Mouse (Mus musculus) midbrain, embryonic 12.5 days (tissue): ENCODE results near the gene Pram1. TPM values are rescaled to one million over a fixed set of nuclear protein-coding genes. Genes with fewer than 3 reads are reported as not detected.
A peak's percentile ranks its signal among the peaks of the same experiment; 100 is the strongest.

Experiments
- ATAC-seq: fragments of 200-750 bp; cut with Nextera tagmentation; 2 replicates; pipeline ENCODE4 v1.8.0; 2017; ENCODE audit warnings: low read depth, moderate TSS enrichment, moderate library complexity; ENCODE audit not compliant: low FRiP score
- H3K27ac ChIP-seq: fragments of 300-500 bp; sonication (generic); replicated peaks from 2 replicates; pipeline ENCODE4 v1.5.1; 2016; ENCODE audit warnings: mild to moderate bottlenecking
- H3K27me3 ChIP-seq: fragments of 300-500 bp; sonication (generic); 2 replicates; pipeline ENCODE4 v1.6.1; 2016; ENCODE audit warnings: mild to moderate bottlenecking
- H3K36me3 ChIP-seq: fragments of 300-500 bp; sonication (generic); 2 replicates; pipeline ENCODE4 v1.6.1; 2016
- H3K4me1 ChIP-seq: fragments of 300-500 bp; sonication (generic); 2 replicates; pipeline ENCODE4 v1.6.1; 2016
- H3K4me2 ChIP-seq: fragments of 300-500 bp; sonication (generic); replicated peaks from 2 replicates; pipeline ENCODE4 v1.6.1; 2016; ENCODE audit warnings: mild to moderate bottlenecking, moderate library complexity
- H3K4me3 ChIP-seq: fragments of 300-500 bp; sonication (generic); 2 replicates; pipeline ENCODE4 v1.5.1; 2016; ENCODE audit warnings: mild to moderate bottlenecking
- H3K9ac ChIP-seq: fragments of 300-500 bp; sonication (generic); replicated peaks from 2 replicates; pipeline ENCODE4 v1.6.1; 2016; ENCODE audit warnings: mild to moderate bottlenecking, moderate library complexity
- H3K9me3 ChIP-seq: fragments of 300-500 bp; sonication (generic); 2 replicates; pipeline ENCODE4 v1.6.1; 2016; ENCODE audit warnings: mild to moderate bottlenecking
- WGBS: fragments of 180-500 bp; shearing (Covaris S2); methylation state at CpG from one replicate; pipeline ENCODE4 v1.1.7; 2016; 5-methylcytosine and 5-hydroxymethylcytosine counted together
- polyA plus RNA-seq: library from polyadenylated mRNA; unstranded; fragments of >200 nt; fragmentation: Nextera tagmentation; extraction: Ambion mirVana; gene quantifications from 2 replicates; pipeline ENCODE4 v1.2.1, GENCODE M21; 2016

Pram1 gene
- polyA plus RNA-seq, 1 experiment from 2014 or later: 0.63 TPM

DNA sequence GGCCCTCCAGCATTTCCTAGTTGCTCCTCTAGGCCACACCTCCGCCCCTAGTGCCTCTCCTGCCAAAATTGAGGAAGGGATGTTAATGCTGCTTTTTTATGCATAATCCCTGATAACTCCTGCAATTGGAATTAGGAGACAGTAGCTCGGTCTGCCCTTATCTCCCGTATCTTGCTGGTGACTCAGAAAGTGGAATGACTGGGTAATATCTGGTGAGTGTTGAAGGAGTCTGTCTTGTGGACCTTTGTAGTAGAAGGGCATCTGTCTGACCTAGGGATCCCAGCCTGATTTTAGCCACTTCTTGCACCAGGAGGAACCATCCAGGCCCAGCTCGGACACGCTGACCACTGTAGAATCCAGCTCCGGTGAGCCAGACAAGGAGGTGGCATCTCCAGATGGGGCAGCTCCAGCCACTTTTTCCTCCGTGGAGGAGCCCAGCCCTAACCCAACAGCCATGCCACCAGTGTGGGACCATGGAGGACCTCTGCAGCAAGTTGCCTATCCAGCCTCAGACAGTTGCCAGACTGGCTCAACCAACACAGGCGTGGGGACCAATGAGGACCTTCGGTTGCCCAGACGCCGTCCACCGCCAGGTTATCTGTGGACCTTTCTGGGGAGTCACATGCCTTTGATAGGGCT lies 8.2 kb upstream of the Pram1 start:
- no peaks in the 10 kb centered on the region for H3K27me3 ChIP-seq
- peaks cover 25% of the 10 kb centered on the region for H3K36me3 ChIP-seq
- H3K27ac ChIP-seq: peak overlapping the region; percentile 94
- H3K9ac ChIP-seq: peak overlapping the region; percentile 75
- no peaks in the 10 kb centered on the region for H3K9me3 ChIP-seq
- H3K4me3 ChIP-seq: peak overlapping the region; percentile 60
- 75% methylated on average over 12 of the region's 12 CpGs for WGBS
- peaks cover 23% of the 10 kb centered on the region for H3K4me1 ChIP-seq
- peak; percentile 10 for ATAC-seq
- peak overlapping the region; percentile 73 for H3K4me2 ChIP-seq

DNA sequence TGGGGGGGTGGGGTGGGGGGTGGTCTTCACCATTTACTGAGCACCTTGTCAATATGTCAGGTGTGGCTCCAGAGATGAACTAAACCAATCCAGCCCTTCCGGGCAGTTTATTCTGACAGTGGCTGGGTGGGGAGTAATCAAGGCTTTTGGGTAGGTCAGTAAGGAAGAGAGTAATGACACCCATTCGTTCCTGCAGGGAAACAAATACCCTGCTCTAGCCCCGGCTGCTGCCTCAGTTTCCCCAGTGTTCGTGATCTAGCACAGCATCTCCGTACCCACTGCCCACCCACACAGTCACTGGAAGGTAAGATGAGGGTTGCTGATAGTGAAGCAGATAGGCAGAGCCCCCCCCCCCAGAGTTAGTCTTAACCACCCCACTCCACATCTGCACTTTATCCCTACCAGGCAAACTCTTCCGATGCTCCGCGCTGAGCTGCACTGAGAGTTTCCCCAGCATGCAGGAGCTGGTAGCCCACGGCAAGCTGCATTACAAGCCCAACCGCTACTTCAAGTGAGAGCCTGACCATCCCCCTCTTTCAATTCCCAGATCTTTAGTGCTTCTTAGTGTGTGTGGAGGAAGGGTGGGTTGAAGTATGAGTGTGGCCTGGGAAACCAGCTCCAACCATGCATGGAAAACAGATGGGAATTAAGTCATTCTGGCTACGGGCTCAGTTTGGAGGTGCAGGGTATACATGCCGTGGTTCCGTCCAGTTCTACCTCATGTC lies 7.5 kb upstream of the Pram1 start:
- Histone ChIP-seq H3K9ac (no peak overlapping the region), H3K9me3 (no peaks in the 10 kb centered on the region), H3K27ac (no peak overlapping the region), H3K4me3 (peak overlapping the region; percentile 60), H3K27me3 (no peaks in the 10 kb centered on the region), H3K36me3 (peaks cover 25% of the 10 kb centered on the region), H3K4me1 (peaks cover 23% of the 10 kb centered on the region), H3K4me2 (peak overlapping the region; percentile 73)
- 82% methylated on average over 13 of the region's 13 CpGs for WGBS
- no peak for ATAC-seq

DNA sequence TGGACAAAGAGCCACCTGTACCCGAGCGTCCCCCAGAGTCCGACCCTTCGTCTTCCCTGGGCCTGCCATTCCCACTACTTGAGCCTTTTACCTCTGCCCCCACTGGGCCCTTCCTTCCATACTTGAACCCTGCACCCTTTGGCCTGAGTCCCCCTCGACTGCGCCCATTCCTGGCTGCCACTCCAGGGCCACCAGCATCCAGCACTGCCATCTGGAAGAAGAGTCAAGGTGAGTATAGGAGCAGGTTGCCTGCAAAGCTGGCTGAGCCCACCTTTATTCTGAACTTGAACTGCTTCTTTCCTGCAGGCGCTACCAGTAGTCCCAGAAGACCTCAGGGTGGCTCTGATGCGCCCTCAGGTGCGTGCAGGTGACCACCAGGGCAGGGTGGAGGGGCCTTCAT lies 6.6 kb upstream of the Pram1 start:
- H3K9me3 ChIP-seq: no peaks in the 10 kb centered on the region
- no peak overlapping the region for H3K4me3 ChIP-seq
- WGBS: 96% methylated on average over 9 of the region's 9 CpGs
- H3K27ac ChIP-seq: no peak overlapping the region
- H3K27me3 ChIP-seq: no peaks in the 10 kb centered on the region
- no peak overlapping the region for H3K4me2 ChIP-seq
- no peak for ATAC-seq
- peaks cover 23% of the 10 kb centered on the region for H3K4me1 ChIP-seq
- no peak overlapping the region for H3K9ac ChIP-seq
- H3K36me3 ChIP-seq: peaks cover 25% of the 10 kb centered on the region

DNA sequence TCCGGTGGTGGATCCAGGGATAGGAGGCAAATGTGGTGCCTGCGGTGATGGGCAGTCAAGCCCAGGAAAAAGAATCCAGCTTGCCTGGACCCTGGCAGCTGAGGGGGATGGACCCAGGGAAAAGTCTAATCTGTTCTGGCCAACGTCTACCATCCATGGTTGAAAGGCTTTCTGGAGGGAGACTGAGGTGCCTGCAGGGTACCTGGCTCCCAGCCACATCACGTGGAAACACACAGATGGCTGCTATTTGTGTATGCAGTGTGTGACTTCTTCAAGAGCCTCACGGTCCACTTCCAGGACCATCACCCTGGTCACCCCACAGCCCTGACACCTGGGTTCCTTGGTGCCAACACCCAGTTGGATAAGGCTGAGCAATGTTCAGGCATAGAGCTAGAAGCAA lies 6.1 kb upstream of the Pram1 start:
- H3K36me3 ChIP-seq: peaks cover 27% of the 10 kb centered on the region
- peaks cover 23% of the 10 kb centered on the region for H3K4me1 ChIP-seq
- ATAC-seq: no peak
- no peaks in the 10 kb centered on the region for H3K9me3 ChIP-seq
- H3K4me2 ChIP-seq: no peak overlapping the region
- H3K9ac ChIP-seq: no peak overlapping the region
- H3K4me3 ChIP-seq: no peak overlapping the region
- H3K27ac ChIP-seq: no peak overlapping the region
- 94% methylated on average over 5 of the region's 5 CpGs for WGBS
- no peaks in the 10 kb centered on the region for H3K27me3 ChIP-seq

DNA sequence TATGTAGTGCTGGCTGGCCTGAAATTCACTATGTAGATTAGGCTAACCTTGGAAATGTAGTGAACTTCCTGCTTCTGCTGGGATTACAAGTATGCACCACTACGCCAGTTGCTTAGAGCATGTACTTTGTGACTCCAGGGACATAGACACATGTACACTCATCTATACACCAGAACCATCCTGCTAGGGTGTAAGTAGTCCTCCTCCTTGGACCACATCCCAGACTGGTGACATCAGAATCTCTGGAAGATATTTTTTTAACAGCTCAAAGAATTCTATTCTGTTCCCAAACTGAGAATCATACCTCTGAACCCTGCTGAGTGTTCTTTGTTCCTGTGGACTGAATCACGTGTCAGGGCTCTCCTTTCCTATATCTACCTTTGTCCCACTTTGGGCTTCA lies 818 bp upstream of the Pram1 start:
- Histone ChIP-seq H3K9ac (no peak overlapping the region), H3K4me2 (no peak overlapping the region), H3K27ac (no peak overlapping the region), H3K27me3 (no peaks in the 10 kb centered on the region), H3K4me1 (no peaks in the 10 kb centered on the region), H3K36me3 (peaks cover 36% of the 10 kb centered on the region), H3K9me3 (no peaks in the 10 kb centered on the region), H3K4me3 (no peak overlapping the region)
- ATAC-seq: no peak
- 87% methylated on average over 2 of the region's 2 CpGs for WGBS

DNA sequence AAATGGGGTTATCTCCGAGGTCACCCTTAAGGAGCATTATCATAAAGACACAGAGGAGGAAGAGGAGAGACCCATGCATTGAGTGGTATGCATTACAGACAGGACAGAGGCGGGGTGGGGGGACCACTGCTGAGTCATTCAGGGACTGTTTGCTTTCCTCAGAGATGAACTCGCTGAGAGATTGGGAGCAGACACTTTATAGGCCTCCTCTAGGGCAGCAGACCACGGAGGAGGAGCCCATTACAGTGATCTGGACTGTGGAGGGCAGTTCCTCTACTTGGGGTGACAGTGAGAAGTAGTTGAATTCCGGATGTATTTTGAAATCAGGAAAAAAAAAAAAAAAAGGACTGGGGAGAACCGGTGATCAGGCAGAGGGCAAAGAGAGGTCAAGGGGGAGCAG lies 1.9 kb downstream of the Pram1 start:
- peaks cover 55% of the 10 kb centered on the region for H3K36me3 ChIP-seq

DNA sequence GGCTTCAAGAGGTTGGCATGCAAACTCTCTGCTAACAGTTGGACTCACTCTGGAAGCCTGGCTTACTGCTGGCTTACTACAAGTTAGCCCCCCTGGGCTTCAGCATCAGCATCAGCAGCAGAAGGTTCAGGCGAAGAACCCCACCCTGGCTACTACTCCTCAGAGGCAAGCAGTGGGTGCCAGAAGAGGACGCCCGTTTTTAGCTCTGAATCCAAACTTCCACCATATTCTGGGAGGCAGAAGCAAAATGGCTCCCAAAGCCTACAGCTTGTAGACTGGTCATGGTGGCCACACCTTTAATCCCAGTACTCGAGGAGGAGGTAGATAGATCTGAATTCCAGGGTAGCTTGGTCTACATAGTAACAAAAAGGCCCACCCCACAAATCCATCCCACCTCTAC lies 6.2 kb downstream of the Pram1 start:
- H3K4me1 ChIP-seq: no peaks in the 10 kb centered on the region
- no peaks in the 10 kb centered on the region for H3K27me3 ChIP-seq
- no peak overlapping the region for H3K4me2 ChIP-seq
- no peak for ATAC-seq
- 98% methylated on average over 4 of the region's 4 CpGs for WGBS
- no peaks in the 10 kb centered on the region for H3K9me3 ChIP-seq
- peaks cover 79% of the 10 kb centered on the region for H3K36me3 ChIP-seq
- no peak overlapping the region for H3K9ac ChIP-seq
- H3K27ac ChIP-seq: no peak overlapping the region
- H3K4me3 ChIP-seq: no peak overlapping the region

More for the DNA sequence above, 1.9 kb downstream of the Pram1 start:
- H3K9me3 ChIP-seq: no peaks in the 10 kb centered on the region
- no peak overlapping the region for H3K4me3 ChIP-seq
- no peak for ATAC-seq
- no peak overlapping the region for H3K4me2 ChIP-seq
- no peaks in the 10 kb centered on the region for H3K27me3 ChIP-seq
- WGBS: 77% methylated on average over 6 of the region's 6 CpGs
- H3K4me1 ChIP-seq: no peaks in the 10 kb centered on the region
- no peak overlapping the region for H3K27ac ChIP-seq
- no peak overlapping the region for H3K9ac ChIP-seq

DNA sequence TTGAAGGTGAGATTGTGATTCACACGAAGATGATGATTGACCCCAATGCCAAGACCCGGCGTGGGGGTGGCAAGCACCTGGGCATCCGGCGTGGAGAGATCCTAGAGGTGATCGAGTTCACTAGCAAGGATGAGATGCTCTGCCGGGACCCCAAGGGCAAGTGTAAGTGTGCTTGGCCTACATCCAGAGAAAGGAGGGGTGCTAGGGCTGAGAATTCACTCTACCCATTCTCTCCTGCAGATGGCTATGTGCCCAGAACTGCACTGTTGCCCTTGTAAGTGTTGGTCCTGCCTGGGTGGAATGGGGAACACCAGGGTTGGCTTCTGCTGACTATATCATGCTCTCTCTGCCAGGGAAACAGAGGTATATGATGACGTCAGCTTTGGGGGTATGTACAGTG lies 7.2 kb downstream of the Pram1 start:
- no peak overlapping the region for H3K4me3 ChIP-seq
- peaks cover 89% of the 10 kb centered on the region for H3K36me3 ChIP-seq
- H3K4me2 ChIP-seq: no peak overlapping the region
- H3K27ac ChIP-seq: no peak overlapping the region
- H3K9me3 ChIP-seq: no peaks in the 10 kb centered on the region
- 94% methylated on average over 8 of the region's 8 CpGs for WGBS
- no peaks in the 10 kb centered on the region for H3K4me1 ChIP-seq
- no peak overlapping the region for H3K9ac ChIP-seq
- no peak for ATAC-seq
- H3K27me3 ChIP-seq: no peaks in the 10 kb centered on the region

DNA sequence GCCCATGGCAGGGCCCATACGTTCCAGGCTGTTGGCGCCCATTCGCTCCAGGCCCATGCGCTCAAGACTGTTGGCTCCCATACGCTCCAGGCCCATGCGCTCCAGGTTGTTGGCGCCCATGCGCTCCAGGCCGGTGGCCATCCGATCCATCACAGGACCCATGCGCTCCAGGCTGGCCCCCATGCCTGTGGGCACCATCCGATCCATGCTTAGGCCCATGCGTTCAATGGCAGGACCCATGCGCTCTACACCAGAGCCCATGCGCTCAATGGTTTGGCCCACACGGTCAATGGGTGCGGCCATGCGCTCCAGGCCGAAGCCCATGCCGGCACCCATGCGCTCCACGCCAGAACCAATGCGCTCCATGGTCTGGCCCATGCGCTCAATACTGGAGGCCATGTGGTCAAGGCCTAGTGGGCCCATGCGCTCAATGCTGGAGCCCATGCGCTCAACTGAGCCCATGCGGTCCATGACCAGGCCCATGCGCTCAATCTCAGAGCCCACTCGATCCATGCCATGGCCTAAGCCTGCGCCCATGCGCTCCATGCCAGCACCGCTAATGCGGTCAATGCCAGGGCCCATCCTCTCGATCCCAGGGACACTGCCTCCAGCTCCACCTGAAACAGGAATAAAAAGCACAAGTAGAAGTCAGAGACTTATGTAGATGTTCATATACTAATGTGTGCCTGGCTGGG lies 12.1 kb downstream of the Pram1 start:
- 99% methylated on average over 34 of the region's 34 CpGs for WGBS
- H3K4me3 ChIP-seq: no peak overlapping the region
- no peak overlapping the region for H3K27ac ChIP-seq
- H3K9me3 ChIP-seq: no peaks in the 10 kb centered on the region
- no peaks in the 10 kb centered on the region for H3K4me1 ChIP-seq
- ATAC-seq: 0 out of 2 replicates have a peak, but pooled peaks have one; percentile 41
- H3K4me2 ChIP-seq: no peak overlapping the region
- H3K9ac ChIP-seq: no peak overlapping the region
- no peaks in the 10 kb centered on the region for H3K27me3 ChIP-seq
- H3K36me3 ChIP-seq: peaks cover 96% of the 10 kb centered on the region

DNA sequence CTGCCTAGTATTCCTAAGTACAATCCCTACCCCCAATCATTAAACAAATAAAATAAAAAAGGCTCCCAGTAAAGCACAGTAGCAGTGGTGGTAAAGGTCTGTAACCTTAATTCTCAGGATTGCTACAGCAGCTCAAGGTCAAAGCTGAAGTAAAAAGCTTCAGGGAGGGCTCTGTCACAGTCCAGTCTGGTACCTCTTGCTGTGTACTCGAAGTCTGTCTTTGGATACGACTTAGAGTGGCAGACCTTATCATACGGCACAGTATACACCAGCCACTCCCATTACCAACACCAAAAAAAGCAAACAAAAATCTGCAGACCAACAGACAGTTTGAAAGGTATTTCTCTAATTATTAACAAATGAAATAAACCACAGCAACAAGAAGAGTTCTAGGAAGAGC lies 29.0 kb downstream of the Pram1 start:
- Histone ChIP-seq H3K36me3 (peaks cover 54% of the 10 kb centered on the region), H3K4me1 (0 out of 2 replicates have a peak, but pooled peaks cover 5% of the 10 kb centered on the region), H3K4me2 (no peak overlapping the region)

DNA sequence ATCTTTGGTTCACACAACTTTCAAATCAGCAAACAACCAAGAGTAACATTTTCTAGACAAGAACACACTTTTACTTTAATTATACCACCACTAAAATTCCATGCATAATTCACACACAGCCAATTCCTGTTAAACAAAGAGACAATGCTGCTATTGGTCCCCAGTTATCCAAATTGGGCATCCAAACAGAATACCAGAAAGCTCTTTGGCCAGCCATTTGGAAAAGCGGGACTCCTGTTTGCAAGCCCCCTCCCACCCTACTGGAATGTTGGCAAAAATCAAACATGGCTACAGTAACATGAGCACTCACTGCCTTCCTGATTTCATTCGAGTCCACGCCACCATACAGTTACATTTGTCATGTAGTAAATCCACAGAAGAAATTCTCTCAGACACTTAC lies 31.8 kb downstream of the Pram1 start:
- Histone ChIP-seq H3K27ac (no peak overlapping the region), H3K4me1 (0 out of 2 replicates have a peak, but pooled peaks cover 5% of the 10 kb centered on the region), H3K4me3 (no peak overlapping the region), H3K4me2 (no peak overlapping the region), H3K9me3 (no peaks in the 10 kb centered on the region), H3K36me3 (peaks cover 37% of the 10 kb centered on the region), H3K9ac (no peak overlapping the region), H3K27me3 (no peaks in the 10 kb centered on the region)
- WGBS: 94% methylated on average over 3 of the region's 3 CpGs
- no peak for ATAC-seq

More for the DNA sequence above, 29.0 kb downstream of the Pram1 start:
- H3K4me3 ChIP-seq: no peak overlapping the region
- no peaks in the 10 kb centered on the region for H3K9me3 ChIP-seq
- WGBS: 88% methylated on average over 3 of the region's 3 CpGs
- H3K9ac ChIP-seq: no peak overlapping the region
- no peak for ATAC-seq
- H3K27ac ChIP-seq: no peak overlapping the region
- H3K27me3 ChIP-seq: no peaks in the 10 kb centered on the region

DNA sequence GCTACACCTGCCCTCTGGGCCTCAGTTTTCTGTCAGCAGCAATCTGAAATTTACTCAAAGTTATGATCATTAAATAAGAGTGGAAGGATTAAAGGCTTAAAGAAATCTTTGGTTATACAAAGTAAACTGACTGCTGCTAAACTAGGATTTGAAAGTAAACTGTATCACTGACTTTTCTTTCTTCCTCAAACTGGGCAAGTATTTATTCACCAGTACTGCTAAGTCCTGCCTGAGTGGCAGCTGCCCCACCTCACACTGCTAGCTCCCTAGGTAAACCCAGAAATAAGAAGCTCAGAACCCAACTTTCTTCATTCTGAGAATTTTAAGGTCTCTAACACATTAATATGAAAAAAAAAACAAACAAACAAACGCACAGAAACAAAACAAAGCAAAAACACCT lies 36.0 kb downstream of the Pram1 start:
- 80% methylated on average over 1 of the region's 1 CpGs for WGBS
- peaks cover 22% of the 10 kb centered on the region for H3K36me3 ChIP-seq
- peaks cover 14% of the 10 kb centered on the region; the same call in 1 of the 2 replicates for H3K4me1 ChIP-seq
- no peak overlapping the region for H3K4me3 ChIP-seq
- no peak overlapping the region for H3K27ac ChIP-seq
- no peak overlapping the region for H3K9ac ChIP-seq
- H3K4me2 ChIP-seq: no peak overlapping the region
- no peak for ATAC-seq
- no peaks in the 10 kb centered on the region for H3K27me3 ChIP-seq
- H3K9me3 ChIP-seq: no peaks in the 10 kb centered on the region
